Comparison of ENCODE assay signal across 23 mouse cellular contexts in the genomic region with DNA sequence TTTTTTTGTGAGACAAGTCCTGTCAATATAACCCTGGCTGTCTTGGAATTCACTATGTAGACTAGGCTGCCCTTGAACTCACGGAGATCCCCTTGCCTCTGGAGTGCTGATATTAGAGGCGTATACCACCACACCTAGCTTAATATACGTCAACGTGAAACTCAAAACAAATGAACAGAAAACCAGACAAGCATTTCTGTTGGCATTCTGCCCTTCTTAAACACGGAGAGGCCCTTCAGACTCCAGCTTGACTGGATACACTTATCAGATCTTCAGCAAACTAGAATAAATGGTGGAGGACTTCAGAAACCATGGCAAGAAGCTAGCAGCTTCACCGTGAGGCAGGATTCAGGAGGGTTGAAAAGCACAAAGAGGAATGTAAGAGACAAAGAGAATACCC. TPM values are rescaled to one million over a fixed set of nuclear protein-coding genes. Genes with fewer than 3 reads are reported as not detected.
A peak's percentile ranks its signal among the peaks of the same experiment; 100 is the strongest.
DNase-seq lines count a peak whose midpoint lies in the region; ATAC-seq and TF ChIP-seq lines count a peak whose summit lies in the region.
"Had no signal": no experiment of that assay in that cellular context is flagged by ENCODE, and none has a peak within 500 bp of the region (broad histone marks: within the 10 kb centered on the region; RNA-seq: fewer than 3 reads in every experiment).

No protein-coding gene starts in this region.

- 41% methylated on average over 6 of the region's 6 CpGs for WGBS in lung, embryonic 15.5 days
- WGBS in lung, adult 2 months: 57% methylated on average over 6 of the region's 6 CpGs
- 64% methylated on average over 6 of the region's 6 CpGs for WGBS in embryonic facial prominence, embryonic 14.5 days
- WGBS in stomach, embryonic 14.5 days: 55% methylated on average over 6 of the region's 6 CpGs
- WGBS in heart, embryonic 11.5 days (ENCODE audit: insufficient replicate concordance): 72% methylated on average over 6 of the region's 6 CpGs

- peaks cover 24% of the 10 kb centered on the region for H3K4me1 ChIP-seq in lung, embryonic 15.5 days
- H3K4me1 ChIP-seq in lung, adult 2 months (ENCODE audit: control insufficient read depth, insufficient read depth, low read length): peaks cover 8% of the 10 kb centered on the region
- H3K4me1 ChIP-seq in embryonic facial prominence, embryonic 14.5 days (ENCODE audit: control insufficient read depth, insufficient read depth, low read length): peaks cover 23% of the 10 kb centered on the region
- H3K4me1 ChIP-seq in stomach, embryonic 14.5 days (ENCODE audit: control insufficient read depth, insufficient read depth, low read length): no peaks in the 10 kb centered on the region
- no peaks in the 10 kb centered on the region for H3K4me1 ChIP-seq in heart, embryonic 11.5 days (ENCODE audit: control insufficient read depth, insufficient read depth, low read length)
- H3K4me1 ChIP-seq: forebrain, embryonic 13.5 days; heart, embryonic 10.5 days had no signal

- no peak overlapping the region for H3K4me2 ChIP-seq in lung, embryonic 15.5 days
- no peak overlapping the region for H3K4me2 ChIP-seq in embryonic facial prominence, embryonic 14.5 days (ENCODE audit: low read depth, low read length)
- no peak overlapping the region for H3K4me2 ChIP-seq in stomach, embryonic 14.5 days (replicated peaks; ENCODE audit: low read depth, low read length)
- H3K4me2 ChIP-seq in heart, embryonic 11.5 days: no peak overlapping the region
- H3K4me2 ChIP-seq: forebrain, embryonic 13.5 days; heart, embryonic 15.5 days; hindbrain, embryonic 14.5 days had no signal

- no peaks in the 10 kb centered on the region for H3K9me3 ChIP-seq in lung, embryonic 15.5 days
- H3K9me3 ChIP-seq in embryonic facial prominence, embryonic 14.5 days (ENCODE audit: control insufficient read depth, low read length): no peaks in the 10 kb centered on the region
- no peaks in the 10 kb centered on the region for H3K9me3 ChIP-seq in stomach, embryonic 14.5 days (ENCODE audit: control insufficient read depth, low read depth, low read length)
- H3K9me3 ChIP-seq in heart, embryonic 11.5 days (replicated peaks; ENCODE audit: control insufficient read depth, low read length): no peaks in the 10 kb centered on the region
- H3K9me3 ChIP-seq: forebrain, embryonic 13.5 days; heart, embryonic 10.5 days; heart, embryonic 15.5 days; hindbrain, embryonic 10.5 days had no signal

- no peak overlapping the region for H3K9ac ChIP-seq in lung, embryonic 15.5 days
- H3K9ac ChIP-seq in embryonic facial prominence, embryonic 14.5 days (ENCODE audit: low read depth, low read length): no peak overlapping the region
- H3K9ac ChIP-seq in stomach, embryonic 14.5 days (replicated peaks; ENCODE audit: low read depth, low read length): no peak overlapping the region
- H3K9ac ChIP-seq in heart, embryonic 11.5 days (ENCODE audit: low read depth, low read length): no peak overlapping the region
- H3K9ac ChIP-seq: forebrain, embryonic 13.5 days; forebrain, postnatal 0 days; heart, embryonic 15.5 days; hindbrain, embryonic 14.5 days had no signal

- no peak for DNase-seq in lung, adult 2 months
- peak; percentile 21 for DNase-seq in MN1 (ENCODE audit: low spot score)
- DNase-seq in embryonic facial prominence, embryonic 14.5 days (ENCODE audit: low spot score): no peak
- no peak for DNase-seq in heart, postnatal 4 days
- DNase-seq in heart, adult 9 months (ENCODE audit: low spot score in 2 of 2): no peak
- DNase-seq: adrenal gland, adult 8-10 months; adrenal gland, postnatal 36 days; cerebellum, adult 2 months; cerebellum, postnatal 10 days; forebrain, postnatal 0 days; gastrocnemius, adult 2 months; gastrocnemius, postnatal 25 days; heart, postnatal 14 days had no signal

- H3K36me3 ChIP-seq in lung, embryonic 15.5 days: no peaks in the 10 kb centered on the region
- no peaks in the 10 kb centered on the region for H3K36me3 ChIP-seq in embryonic facial prominence, embryonic 14.5 days (ENCODE audit: control insufficient read depth, insufficient read depth, low read length)
- H3K36me3 ChIP-seq in stomach, embryonic 14.5 days (ENCODE audit: control insufficient read depth, insufficient read depth, low read length): no peaks in the 10 kb centered on the region
- no peaks in the 10 kb centered on the region for H3K36me3 ChIP-seq in heart, embryonic 11.5 days (ENCODE audit: control insufficient read depth, insufficient read depth, low read length)
- H3K36me3 ChIP-seq: heart, embryonic 10.5 days; heart, embryonic 15.5 days; hindbrain, embryonic 10.5 days had no signal

- no peak for ATAC-seq in lung, embryonic 15.5 days (ENCODE audit: borderline replicate concordance, extremely low read depth, low FRiP score, low TSS enrichment)
- no peak for ATAC-seq in embryonic facial prominence, embryonic 14.5 days (ENCODE audit: low read depth)
- ATAC-seq in stomach, embryonic 14.5 days (ENCODE audit: insufficient number of reproducible peaks, insufficient read depth, low FRiP score, low read depth): no peak
- no peak for ATAC-seq in heart, embryonic 11.5 days (replicated peaks; ENCODE audit: insufficient number of reproducible peaks, low FRiP score, low TSS enrichment)
- ATAC-seq: forebrain, embryonic 13.5 days had no signal

- H3K27ac ChIP-seq in lung, embryonic 15.5 days: peak overlapping the region; percentile 88
- H3K27ac ChIP-seq in embryonic facial prominence, embryonic 14.5 days (replicated peaks; ENCODE audit: low read depth, low read length): peak overlapping the region; percentile 63
- peak overlapping the region; percentile 41; the same call in 1 of the 2 replicates for H3K27ac ChIP-seq in stomach, embryonic 14.5 days (ENCODE audit: low read length)
- no peak overlapping the region for H3K27ac ChIP-seq in heart, embryonic 11.5 days (ENCODE audit: low read depth, low read length)
- H3K27ac ChIP-seq: forebrain, embryonic 13.5 days; heart, embryonic 10.5 days; heart, embryonic 15.5 days; hindbrain, embryonic 10.5 days; hindbrain, embryonic 14.5 days had no signal

- TF ChIP-seq CTCF in lung, adult 2 months (IDR thresholded peaks at IDR 0.05; ENCODE audit: insufficient read depth, low read length): no peak

- no peak for TF ChIP-seq POLR2A in lung, adult 2 months (IDR thresholded peaks at IDR 0.05; ENCODE audit: borderline replicate concordance, extremely low read depth, low read depth, low read length)

- no peak overlapping the region for H3K4me3 ChIP-seq in lung, embryonic 15.5 days
- H3K4me3 ChIP-seq in lung, adult 2 months (replicated peaks; ENCODE audit: extremely low read depth, low read depth, low read length): no peak overlapping the region
- H3K4me3 ChIP-seq in embryonic facial prominence, embryonic 14.5 days (ENCODE audit: low read depth, low read length): no peak overlapping the region
- H3K4me3 ChIP-seq in stomach, embryonic 14.5 days (ENCODE audit: low read depth, low read length): no peak overlapping the region
- no peak overlapping the region for H3K4me3 ChIP-seq in heart, embryonic 11.5 days (ENCODE audit: low read depth, low read length)
- H3K4me3 ChIP-seq: forebrain, embryonic 13.5 days; gastrocnemius, adult 2 months; heart, embryonic 10.5 days; heart, embryonic 15.5 days; hindbrain, embryonic 10.5 days had no signal

- no peaks in the 10 kb centered on the region for H3K27me3 ChIP-seq in lung, embryonic 15.5 days
- no peaks in the 10 kb centered on the region for H3K27me3 ChIP-seq in embryonic facial prominence, embryonic 14.5 days (replicated peaks; ENCODE audit: control insufficient read depth, insufficient read depth, low read length)
- H3K27me3 ChIP-seq in stomach, embryonic 14.5 days (ENCODE audit: control insufficient read depth, insufficient read depth, low read length): no peaks in the 10 kb centered on the region
- no peaks in the 10 kb centered on the region for H3K27me3 ChIP-seq in heart, embryonic 11.5 days (ENCODE audit: control insufficient read depth, insufficient read depth, low read length)
- H3K27me3 ChIP-seq: forebrain, embryonic 13.5 days; heart, embryonic 15.5 days had no signal

RNA-seq across cellular contexts. Expression of a gene that starts 16.1 kb away (rescaled TPM):
- polyA plus RNA-seq in lung, embryonic 15.5 days (2015; fragmentation: Nextera tagmentation; extraction: Ambion mirVana): 0.22 and 0.36 TPM in 2 replicates
- polyA plus RNA-seq in lung, adult 2 months (2012; rRNA removed): 0.15 TPM in 1 of 2 replicates, not detected in the other
- 0.31 TPM in 1 of 2 replicates, not detected in the other for polyA plus RNA-seq in embryonic facial prominence, embryonic 14.5 days (2014; fragmentation: Nextera tagmentation; extraction: Ambion mirVana)
- not detected in 2 replicates for polyA plus RNA-seq in stomach, embryonic 14.5 days (2014; fragmentation: Nextera tagmentation; extraction: Ambion mirVana)
- not detected for total RNA-seq in heart, postnatal 4 days (2021)
- not detected in 2 replicates for polyA plus RNA-seq in heart, embryonic 11.5 days (2014; fragmentation: Nextera tagmentation; extraction: Ambion mirVana)
- total RNA-seq: adrenal gland, adult 8-10 months; adrenal gland, postnatal 36 days; forebrain, postnatal 0 days; gastrocnemius, postnatal 25 days; granulocyte monocyte progenitor cell, adult 5-6 weeks; heart, postnatal 14 days had no signal
- polyA plus RNA-seq: cerebellum, adult 2 months; embryonic facial prominence, embryonic 11.5 days; forebrain, embryonic 13.5 days; forebrain, postnatal 0 days; hindbrain, embryonic 10.5 days had no signal

RNA-seq across cellular contexts. Expression of a gene that starts 40.0 kb away (rescaled TPM):
- 6.9 and 7.3 TPM in 2 replicates for polyA plus RNA-seq in lung, embryonic 15.5 days (2015; fragmentation: Nextera tagmentation; extraction: Ambion mirVana)
- polyA plus RNA-seq in lung, adult 2 months (2012; rRNA removed): 1.4 TPM in 2 replicates
- polyA plus RNA-seq in embryonic facial prominence, embryonic 14.5 days (2014; fragmentation: Nextera tagmentation; extraction: Ambion mirVana): 0.93 and 1.3 TPM in 2 replicates
- 0.65 and 0.95 TPM in 2 replicates for polyA plus RNA-seq in stomach, embryonic 14.5 days (2014; fragmentation: Nextera tagmentation; extraction: Ambion mirVana)
- under 1 TPM; 0.81 to 0.88 TPM for total RNA-seq in heart, postnatal 4 days (2021)
- polyA plus RNA-seq in heart, embryonic 11.5 days (2014; fragmentation: Nextera tagmentation; extraction: Ambion mirVana): 1.0 and 1.1 TPM in 2 replicates
- total RNA-seq: adrenal gland, adult 8-10 months; adrenal gland, postnatal 36 days; gastrocnemius, adult 2 months; gastrocnemius, postnatal 25 days; granulocyte monocyte progenitor cell, adult 5-6 weeks had no signal
